Mouse (Mus musculus) ES-E14 (cell line): Measurements from ENCODE around the gene Vdac2. TPM values are rescaled to one million over a fixed set of nuclear protein-coding genes. Genes with fewer than 3 reads are reported as not detected.

Source experiments
- DNase-seq: peaks from one replicate; pipeline ENCODE4 v3.0.0-alpha.2; 2013; ENCODE audit warnings: low read depth, low spot score
- H3K27ac ChIP-seq: 2 replicates; pipeline ENCODE4 v1.5.1; 2012; ENCODE audit warnings: low read depth, mild to moderate bottlenecking, low read length, moderate library complexity, mixed read lengths; ENCODE audit not compliant: poor library complexity, insufficient read depth, severe bottlenecking
- H3K36me3 ChIP-seq: 2 replicates; pipeline ENCODE4 v1.6.1; 2012; ENCODE audit warnings: mild to moderate bottlenecking, low read length, moderate library complexity, mixed read lengths; ENCODE audit not compliant: control insufficient read depth, poor library complexity, insufficient read depth, severe bottlenecking
- H3K4me1 ChIP-seq, 2 experiments: fragments of 150-350 bp in 1 of 2; sonication (generic) in 1 of 2; 2 replicates each; pipeline ENCODE4 v1.6.1; 2012; ENCODE audit warnings: low read length in 2 of 2, mild to moderate bottlenecking in 1 of 2, mixed read lengths in 1 of 2; ENCODE audit not compliant: control insufficient read depth in 2 of 2, insufficient read depth in 2 of 2, poor library complexity in 1 of 2
- H3K4me3 ChIP-seq, 2 experiments: fragments of 150-350 bp in 1 of 2; sonication (generic) in 1 of 2; 2 replicates each; pipeline ENCODE4 v1.5.1; 2012; ENCODE audit warnings: low read length in 2 of 2, low read depth in 1 of 2, mild to moderate bottlenecking in 1 of 2, mixed read lengths in 1 of 2; ENCODE audit not compliant: insufficient read depth in 1 of 2, poor library complexity in 1 of 2, severe bottlenecking in 1 of 2
- H3K9ac ChIP-seq: 2 replicates; pipeline ENCODE4 v1.6.1; 2012; ENCODE audit warnings: low read depth, mild to moderate bottlenecking, low read length, mixed read lengths; ENCODE audit not compliant: poor library complexity, insufficient read depth, severe bottlenecking
- H3K9me3 ChIP-seq: fragments of 150-350 bp; sonication (generic); 2 replicates; pipeline ENCODE4 v1.6.1; 2012; ENCODE audit warnings: low read depth, mild to moderate bottlenecking, low read length; ENCODE audit not compliant: control insufficient read depth, insufficient read depth
- CHD2 ChIP-seq: IDR thresholded peaks from 2 replicates; pipeline ENCODE4 v1.6.1; 2014; ENCODE audit warnings: mild to moderate bottlenecking, low read depth, low read length, inconsistent platforms
- HCFC1 ChIP-seq: IDR thresholded peaks from 2 replicates; pipeline ENCODE4 v1.6.1; 2012; ENCODE audit warnings: low read length, inconsistent platforms, borderline replicate concordance; ENCODE audit not compliant: insufficient read depth
- MAFK ChIP-seq: IDR thresholded peaks from 2 replicates; pipeline ENCODE4 v1.6.1; 2014; ENCODE audit warnings: mild to moderate bottlenecking, low read depth, low read length, inconsistent platforms; ENCODE audit not compliant: insufficient read depth
- ZC3H11A ChIP-seq: IDR thresholded peaks from 2 replicates; pipeline ENCODE4 v1.6.1; 2012; ENCODE audit warnings: low read depth, mild to moderate bottlenecking, inconsistent platforms, low read length, borderline replicate concordance
- ZNF384 ChIP-seq: IDR thresholded peaks from 2 replicates; pipeline ENCODE4 v1.6.1; 2012; ENCODE audit warnings: low read depth, low read length, inconsistent platforms
- in situ Hi-C, 2 experiments: fragments of 600-800 bp; cut with MboI; formaldehyde crosslinking; loops; one replicate each; pipeline ENCODE4 v1.15.1; 2025; ENCODE audit warnings: low sequenced_read_pairs in 2 of 2, inconsistent platforms in 1 of 2; ENCODE audit not compliant: unreplicated experiment in 2 of 2
- total RNA-seq: library from RNA; depleted of rRNA; stranded (reverse); fragments of 300-350 nt; gene quantifications from 2 replicates; pipeline ENCODE4 v1.2.3, GENCODE M21; 2012

The Vdac2 gene
- total RNA-seq, 1 experiment: 305 TPM

- no peak for TF ChIP-seq HCFC1
- in situ Hi-C loops: loop anchor here in 1 of 2 experiments (10.0 kb wide), 1 partner anchor 56 kb away; the partner anchor contains the start of genes Dusp13 and Samd8
- Histone ChIP-seq H3K4me1 (peaks cover 0 to 6% of the 10 kb centered on the region in 2 experiments; a peak in 2 of 4 replicates), H3K9ac (no peak overlapping the region), H3K27ac (no peak overlapping the region), H3K4me3 (no peak overlapping the region), H3K9me3 (no peaks in the 10 kb centered on the region), H3K36me3 (no peaks in the 10 kb centered on the region)
- no peak for DNase-seq
Observed at GRCm38 (mm10) chr14:21811301-21811700, 13.7 kb upstream of the Vdac2 start.

- DNase-seq: no peak
- Histone ChIP-seq H3K4me3 (no peak overlapping the region), H3K36me3 (no peaks in the 10 kb centered on the region), H3K27ac (no peak overlapping the region), H3K9ac (no peak overlapping the region), H3K4me1 (peaks cover 0 to 10% of the 10 kb centered on the region in 2 experiments; a peak in 2 of 4 replicates), H3K9me3 (no peaks in the 10 kb centered on the region)
- TF ChIP-seq CHD2 (no peak), ZC3H11A (no peak), HCFC1 (no peak), MAFK (no peak), ZNF384 (no peak)
- in situ Hi-C loops: loop anchor here in 1 of 2 experiments (10.0 kb wide), 1 partner anchor 57 kb away; the partner anchor contains the start of genes Dusp13 and Samd8
Observed at GRCm38 (mm10) chr14:21811744-21812393, 13.2 kb upstream of the Vdac2 start.

- peaks cover 0 to 10% of the 10 kb centered on the region in 2 experiments; a peak in 2 of 4 replicates for H3K4me1 ChIP-seq
- TF ChIP-seq ZNF384: peak; percentile 99
- no peak for TF ChIP-seq CHD2
- H3K4me3 ChIP-seq: no peak overlapping the region
- H3K27ac ChIP-seq: no peak overlapping the region
- H3K9ac ChIP-seq: no peak overlapping the region
- in situ Hi-C loops: loop anchor here in 1 of 2 experiments (10.0 kb wide), 1 partner anchor 58 kb away; the partner anchor contains the start of genes Dusp13 and Samd8
- peak; percentile 78 for DNase-seq
- H3K9me3 ChIP-seq: no peaks in the 10 kb centered on the region
- no peaks in the 10 kb centered on the region for H3K36me3 ChIP-seq
Observed at GRCm38 (mm10) chr14:21812590-21813162, 12.4 kb upstream of the Vdac2 start.

- Histone ChIP-seq H3K9me3 (no peaks in the 10 kb centered on the region), H3K4me1 (peaks cover 0 to 10% of the 10 kb centered on the region in 2 experiments; a peak in 2 of 4 replicates), H3K4me3 (no peak overlapping the region), H3K27ac (no peak overlapping the region), H3K36me3 (no peaks in the 10 kb centered on the region), H3K9ac (no peak overlapping the region)
- DNase-seq: no peak
- TF ChIP-seq ZC3H11A (no peak), ZNF384 (no peak), HCFC1 (no peak), MAFK (no peak), CHD2 (no peak)
- in situ Hi-C loops: loop anchor here in 1 of 2 experiments (10.0 kb wide), 1 partner anchor 58 kb away; the partner anchor contains the start of genes Dusp13 and Samd8
Observed at GRCm38 (mm10) chr14:21813216-21813615, 11.8 kb upstream of the Vdac2 start.
